Mouse (Mus musculus): ENCODE measurements at regions not wholly inside any gene's neighbourhood (a gene's known extent, or its start where the extent isn't known, plus 50 kb on each side); places are given as distances from the start of the nearest gene placed in this dataset.

GRCm38 (mm10) chr15:62053420-62054239, 1130.8 kb upstream of the A1bg start:
- peak overlapping the region; percentile 35; the same call in 1 of the 2 replicates for H3K27ac ChIP-seq (replicated peaks; ENCODE audit: insufficient read depth, low read depth, low read length)

GRCm38 (mm10) chr15:62049416-62049815, 1126.6 kb upstream of the A1bg start:
- no peak for DNase-seq (ENCODE audit: extremely low read depth, low read depth, low spot score)
- 83% methylated on average over 9 of the region's 9 CpGs for WGBS
- H3K9ac ChIP-seq (ENCODE audit: low read depth, low read length), result no peak overlapping the region
- peaks cover 10% of the 10 kb centered on the region for H3K4me1 ChIP-seq (ENCODE audit: control insufficient read depth, insufficient read depth, low read length)
- no peaks in the 10 kb centered on the region for H3K27me3 ChIP-seq (ENCODE audit: control insufficient read depth, insufficient read depth, low read length)
- H3K27ac ChIP-seq (replicated peaks; ENCODE audit: insufficient read depth, low read depth, low read length), result no peak overlapping the region
- H3K36me3 ChIP-seq (ENCODE audit: control insufficient read depth, insufficient read depth, low read length), result no peaks in the 10 kb centered on the region
- TF ChIP-seq POLR2A (IDR thresholded peaks at IDR 0.05; ENCODE audit: extremely low read depth, insufficient read depth, low read length) (no peak), CTCF (IDR thresholded peaks at IDR 0.05; ENCODE audit: low read depth, low read length) (no peak)
- peaks cover 3% of the 10 kb centered on the region; the same call in 1 of the 2 replicates for H3K79me2 ChIP-seq (ENCODE audit: control insufficient read depth, insufficient read depth, low read length)
- no peak overlapping the region for H3K4me3 ChIP-seq (ENCODE audit: insufficient read depth, low read depth, low read length)

More at GRCm38 (mm10) chr15:62053420-62054239, 1130.8 kb upstream of the A1bg start:
- peaks cover 7% of the 10 kb centered on the region; the same call in 1 of the 2 replicates for H3K4me1 ChIP-seq (ENCODE audit: control insufficient read depth, insufficient read depth, low read length)
- no peaks in the 10 kb centered on the region for H3K27me3 ChIP-seq (ENCODE audit: control insufficient read depth, insufficient read depth, low read length)
- H3K36me3 ChIP-seq (ENCODE audit: control insufficient read depth, insufficient read depth, low read length), result no peaks in the 10 kb centered on the region
- H3K4me3 ChIP-seq (ENCODE audit: insufficient read depth, low read depth, low read length), result no peak overlapping the region
- H3K9ac ChIP-seq (ENCODE audit: low read depth, low read length), result no peak overlapping the region
- TF ChIP-seq CTCF (IDR thresholded peaks at IDR 0.05; ENCODE audit: low read depth, low read length), result no peak
- TF ChIP-seq POLR2A (IDR thresholded peaks at IDR 0.05; ENCODE audit: extremely low read depth, insufficient read depth, low read length), result no peak
- 81% methylated on average over 8 of the region's 8 CpGs for WGBS
- peaks cover 3% of the 10 kb centered on the region; the same call in 1 of the 2 replicates for H3K79me2 ChIP-seq (ENCODE audit: control insufficient read depth, insufficient read depth, low read length)
- no peak for DNase-seq (ENCODE audit: extremely low read depth, low read depth, low spot score)

GRCm38 (mm10) chr15:62048981-62049380, 1126.2 kb upstream of the A1bg start:
- no peak overlapping the region for H3K27ac ChIP-seq (replicated peaks; ENCODE audit: insufficient read depth, low read depth, low read length)
- no peaks in the 10 kb centered on the region for H3K27me3 ChIP-seq (ENCODE audit: control insufficient read depth, insufficient read depth, low read length)
- H3K9ac ChIP-seq (ENCODE audit: low read depth, low read length), result no peak overlapping the region
- WGBS, result 64% methylated on average over 4 of the region's 4 CpGs
- no peak overlapping the region for H3K4me3 ChIP-seq (ENCODE audit: insufficient read depth, low read depth, low read length)
- H3K4me1 ChIP-seq (ENCODE audit: control insufficient read depth, insufficient read depth, low read length), result peaks cover 14% of the 10 kb centered on the region
- H3K36me3 ChIP-seq (ENCODE audit: control insufficient read depth, insufficient read depth, low read length), result no peaks in the 10 kb centered on the region
- H3K79me2 ChIP-seq (ENCODE audit: control insufficient read depth, insufficient read depth, low read length), result peaks cover 3% of the 10 kb centered on the region; the same call in 1 of the 2 replicates
- TF ChIP-seq POLR2A (IDR thresholded peaks at IDR 0.05; ENCODE audit: extremely low read depth, insufficient read depth, low read length) (no peak), CTCF (IDR thresholded peaks at IDR 0.05; ENCODE audit: low read depth, low read length) (no peak)
- DNase-seq (ENCODE audit: extremely low read depth, low read depth, low spot score), result no peak

GRCm38 (mm10) chr15:62046276-62046675, 1123.5 kb upstream of the A1bg start:
- no peaks in the 10 kb centered on the region for H3K27me3 ChIP-seq (ENCODE audit: control insufficient read depth, insufficient read depth, low read length)
- H3K4me1 ChIP-seq (ENCODE audit: control insufficient read depth, insufficient read depth, low read length), result peaks cover 18% of the 10 kb centered on the region
- TF ChIP-seq POLR2A (IDR thresholded peaks at IDR 0.05; ENCODE audit: extremely low read depth, insufficient read depth, low read length) (no peak), CTCF (IDR thresholded peaks at IDR 0.05; ENCODE audit: low read depth, low read length) (no peak)
- no peak overlapping the region for H3K4me3 ChIP-seq (ENCODE audit: insufficient read depth, low read depth, low read length)
- H3K9ac ChIP-seq (ENCODE audit: low read depth, low read length), result no peak overlapping the region
- H3K36me3 ChIP-seq (ENCODE audit: control insufficient read depth, insufficient read depth, low read length), result no peaks in the 10 kb centered on the region
- no peak for DNase-seq (ENCODE audit: extremely low read depth, low read depth, low spot score)
- WGBS, result 79% methylated on average over 3 of the region's 3 CpGs
- H3K79me2 ChIP-seq (ENCODE audit: control insufficient read depth, insufficient read depth, low read length), result peaks cover 3% of the 10 kb centered on the region; the same call in 1 of the 2 replicates
- no peak overlapping the region for H3K27ac ChIP-seq (replicated peaks; ENCODE audit: insufficient read depth, low read depth, low read length)

GRCm38 (mm10) chr15:62044654-62045335, 1122.0 kb upstream of the A1bg start:
- Histone ChIP-seq H3K27ac (replicated peaks; ENCODE audit: insufficient read depth, low read depth, low read length) (peak overlapping the region; percentile 70), H3K4me3 (ENCODE audit: insufficient read depth, low read depth, low read length) (no peak overlapping the region), H3K79me2 (ENCODE audit: control insufficient read depth, insufficient read depth, low read length) (peaks cover 3% of the 10 kb centered on the region; the same call in 1 of the 2 replicates), H3K36me3 (ENCODE audit: control insufficient read depth, insufficient read depth, low read length) (no peaks in the 10 kb centered on the region), H3K27me3 (ENCODE audit: control insufficient read depth, insufficient read depth, low read length) (no peaks in the 10 kb centered on the region), H3K4me1 (ENCODE audit: control insufficient read depth, insufficient read depth, low read length) (peaks cover 18% of the 10 kb centered on the region), H3K9ac (ENCODE audit: low read depth, low read length) (no peak overlapping the region)
- 70% methylated on average over 7 of the region's 7 CpGs for WGBS
- TF ChIP-seq CTCF (IDR thresholded peaks at IDR 0.05; ENCODE audit: low read depth, low read length) (no peak), POLR2A (IDR thresholded peaks at IDR 0.05; ENCODE audit: extremely low read depth, insufficient read depth, low read length) (no peak)
- peak; percentile 76 for DNase-seq (ENCODE audit: extremely low read depth, low read depth, low spot score)
